Mouse (Mus musculus) erythroblast, embryonic 14.5 days (primary cell): ENCODE measurements around the gene Scgb3a1.

ENCODE experiments used
- GATA1 ChIP-seq: IDR thresholded peaks from 2 replicates; pipeline ENCODE4 v1.6.1; 2012; ENCODE audit warnings: low read length, inconsistent platforms, mixed read lengths
- TAL1 ChIP-seq: IDR thresholded peaks from 3 replicates; pipeline ENCODE4 v1.6.1; 2012; ENCODE audit warnings: low read length, inconsistent platforms, mixed read lengths

- TF ChIP-seq GATA1 = no peak
- no peak for TF ChIP-seq TAL1
Observed at GRCm38 (mm10) chr11:49651762-49652322, 11.6 kb upstream of the Scgb3a1 start.
